Mouse (Mus musculus): ENCODE measurements at regions not wholly inside any gene's neighbourhood (a gene's known extent, or its start where the extent isn't known, plus 50 kb on each side); places are given as distances from the start of the nearest gene placed in this dataset.

- H3K27me3 ChIP-seq (ENCODE audit: insufficient read depth, low read length), result no peaks in the 10 kb centered on the region
- no peaks in the 10 kb centered on the region for H3K36me3 ChIP-seq (ENCODE audit: insufficient read depth, low read length)
- no peaks in the 10 kb centered on the region for H3K9me3 ChIP-seq (replicated peaks; ENCODE audit: low read length)
- no peak for TF ChIP-seq CTCF (IDR thresholded peaks at IDR 0.05; ENCODE audit: low read depth)
- no peaks in the 10 kb centered on the region for H3K4me1 ChIP-seq (replicated peaks; ENCODE audit: insufficient read depth, low read length)
- WGBS, result 59% methylated on average over 10 of the region's 10 CpGs
- DNase-seq (ENCODE audit: low spot score) (no peak), ATAC-seq (replicated peaks; ENCODE audit: low FRiP score, low read depth) (no peak)
- H3K9ac ChIP-seq (ENCODE audit: low read depth, low read length), result no peak overlapping the region
- no peak overlapping the region for H3K4me2 ChIP-seq (ENCODE audit: low read length)
- no peak overlapping the region for H3K4me3 ChIP-seq (replicated peaks; ENCODE audit: low read depth, low read length)
- H3K27ac ChIP-seq, result no peak overlapping the region
These were observed 357.7 kb downstream of the Rnf144b start for GRCm38 (mm10) chr13:47480159-47480558.

GRCm38 (mm10) chr13:47484819-47485218, 362.4 kb downstream of the Rnf144b start:
- no peak overlapping the region for H3K4me2 ChIP-seq (ENCODE audit: low read length)
- 95% methylated on average over 2 of the region's 2 CpGs for WGBS
- no peaks in the 10 kb centered on the region for H3K9me3 ChIP-seq (replicated peaks; ENCODE audit: low read length)
- DNase-seq (ENCODE audit: low spot score) (no peak), ATAC-seq (replicated peaks; ENCODE audit: low FRiP score, low read depth) (no peak)
- H3K4me1 ChIP-seq (replicated peaks; ENCODE audit: insufficient read depth, low read length), result no peaks in the 10 kb centered on the region
- no peaks in the 10 kb centered on the region for H3K27me3 ChIP-seq (ENCODE audit: insufficient read depth, low read length)
- H3K9ac ChIP-seq (ENCODE audit: low read depth, low read length), result no peak overlapping the region
- no peak overlapping the region for H3K4me3 ChIP-seq (replicated peaks; ENCODE audit: low read depth, low read length)
- no peak overlapping the region for H3K27ac ChIP-seq
- no peaks in the 10 kb centered on the region for H3K36me3 ChIP-seq (ENCODE audit: insufficient read depth, low read length)
- no peak for TF ChIP-seq CTCF (IDR thresholded peaks at IDR 0.05; ENCODE audit: low read depth)

- no peaks in the 10 kb centered on the region for H3K9me3 ChIP-seq (replicated peaks; ENCODE audit: low read length)
- ATAC-seq (replicated peaks; ENCODE audit: low FRiP score, low read depth), result no peak
- TF ChIP-seq CTCF (IDR thresholded peaks at IDR 0.05; ENCODE audit: low read depth), result no peak
These were observed 363.7 kb downstream of the Rnf144b start for GRCm38 (mm10) chr13:47486111-47486510.

GRCm38 (mm10) chr13:47486658-47487057, 364.2 kb downstream of the Rnf144b start:
- ATAC-seq (replicated peaks; ENCODE audit: low FRiP score, low read depth) (no peak), DNase-seq (ENCODE audit: low spot score) (no peak)
- Histone ChIP-seq H3K9me3 (replicated peaks; ENCODE audit: low read length) (no peaks in the 10 kb centered on the region), H3K4me3 (replicated peaks; ENCODE audit: low read depth, low read length) (no peak overlapping the region), H3K36me3 (ENCODE audit: insufficient read depth, low read length) (no peaks in the 10 kb centered on the region), H3K4me1 (replicated peaks; ENCODE audit: insufficient read depth, low read length) (no peaks in the 10 kb centered on the region), H3K27ac (no peak overlapping the region), H3K9ac (ENCODE audit: low read depth, low read length) (no peak overlapping the region), H3K27me3 (ENCODE audit: insufficient read depth, low read length) (no peaks in the 10 kb centered on the region), H3K4me2 (ENCODE audit: low read length) (no peak overlapping the region)
- WGBS, result 92% methylated on average over 3 of the region's 3 CpGs
- TF ChIP-seq CTCF (IDR thresholded peaks at IDR 0.05; ENCODE audit: low read depth), result no peak

More at GRCm38 (mm10) chr13:47486111-47486510, 363.7 kb downstream of the Rnf144b start:
- H3K9ac ChIP-seq (ENCODE audit: low read depth, low read length), result no peak overlapping the region
- no peaks in the 10 kb centered on the region for H3K4me1 ChIP-seq (replicated peaks; ENCODE audit: insufficient read depth, low read length)
- H3K4me3 ChIP-seq (replicated peaks; ENCODE audit: low read depth, low read length), result no peak overlapping the region
- no peaks in the 10 kb centered on the region for H3K36me3 ChIP-seq (ENCODE audit: insufficient read depth, low read length)
- H3K27ac ChIP-seq, result no peak overlapping the region
- no peaks in the 10 kb centered on the region for H3K27me3 ChIP-seq (ENCODE audit: insufficient read depth, low read length)
- DNase-seq (ENCODE audit: low spot score), result no peak
- no peak overlapping the region for H3K4me2 ChIP-seq (ENCODE audit: low read length)

- TF ChIP-seq CTCF (IDR thresholded peaks at IDR 0.05; ENCODE audit: low read depth), result no peak
- Histone ChIP-seq H3K36me3 (ENCODE audit: insufficient read depth, low read length) (no peaks in the 10 kb centered on the region), H3K4me1 (replicated peaks; ENCODE audit: insufficient read depth, low read length) (no peaks in the 10 kb centered on the region), H3K9ac (ENCODE audit: low read depth, low read length) (no peak overlapping the region), H3K27me3 (ENCODE audit: insufficient read depth, low read length) (no peaks in the 10 kb centered on the region), H3K4me3 (replicated peaks; ENCODE audit: low read depth, low read length) (no peak overlapping the region), H3K27ac (no peak overlapping the region), H3K4me2 (ENCODE audit: low read length) (no peak overlapping the region), H3K9me3 (replicated peaks; ENCODE audit: low read length) (no peaks in the 10 kb centered on the region)
- no peak for DNase-seq (ENCODE audit: low spot score)
- ATAC-seq (replicated peaks; ENCODE audit: low FRiP score, low read depth), result no peak
- 91% methylated on average over 15 of the region's 15 CpGs for WGBS
These were observed 383.0 kb downstream of the Rnf144b start for GRCm38 (mm10) chr13:47505380-47505955.

- Histone ChIP-seq H3K9ac (ENCODE audit: low read depth, low read length) (no peak overlapping the region), H3K27me3 (ENCODE audit: insufficient read depth, low read length) (no peaks in the 10 kb centered on the region), H3K9me3 (replicated peaks; ENCODE audit: low read length) (no peaks in the 10 kb centered on the region), H3K4me1 (replicated peaks; ENCODE audit: insufficient read depth, low read length) (no peaks in the 10 kb centered on the region), H3K27ac (no peak overlapping the region), H3K4me2 (ENCODE audit: low read length) (no peak overlapping the region), H3K36me3 (ENCODE audit: insufficient read depth, low read length) (no peaks in the 10 kb centered on the region), H3K4me3 (replicated peaks; ENCODE audit: low read depth, low read length) (no peak overlapping the region)
- no peak for TF ChIP-seq CTCF (IDR thresholded peaks at IDR 0.05; ENCODE audit: low read depth)
- WGBS, result 97% methylated on average over 1 of the region's 1 CpGs
- DNase-seq (ENCODE audit: low spot score), result no peak
- ATAC-seq (replicated peaks; ENCODE audit: low FRiP score, low read depth), result no peak
These were observed 410.5 kb downstream of the Rnf144b start for GRCm38 (mm10) chr13:47532935-47533334.

GRCm38 (mm10) chr13:47537156-47537555, 414.7 kb downstream of the Rnf144b start:
- H3K4me3 ChIP-seq (replicated peaks; ENCODE audit: low read depth, low read length), result no peak overlapping the region
- 94% methylated on average over 2 of the region's 2 CpGs for WGBS
- no peak for ATAC-seq (replicated peaks; ENCODE audit: low FRiP score, low read depth)
- no peaks in the 10 kb centered on the region for H3K4me1 ChIP-seq (replicated peaks; ENCODE audit: insufficient read depth, low read length)
- H3K27ac ChIP-seq, result no peak overlapping the region
- no peak for DNase-seq (ENCODE audit: low spot score)
- H3K36me3 ChIP-seq (ENCODE audit: insufficient read depth, low read length), result no peaks in the 10 kb centered on the region
- no peaks in the 10 kb centered on the region for H3K9me3 ChIP-seq (replicated peaks; ENCODE audit: low read length)
- H3K27me3 ChIP-seq (ENCODE audit: insufficient read depth, low read length), result no peaks in the 10 kb centered on the region
- TF ChIP-seq CTCF (IDR thresholded peaks at IDR 0.05; ENCODE audit: low read depth), result no peak
- H3K9ac ChIP-seq (ENCODE audit: low read depth, low read length), result no peak overlapping the region
- H3K4me2 ChIP-seq (ENCODE audit: low read length), result no peak overlapping the region
